ENCODE assay signal across 19 mouse cellular contexts in the genomic region with DNA sequence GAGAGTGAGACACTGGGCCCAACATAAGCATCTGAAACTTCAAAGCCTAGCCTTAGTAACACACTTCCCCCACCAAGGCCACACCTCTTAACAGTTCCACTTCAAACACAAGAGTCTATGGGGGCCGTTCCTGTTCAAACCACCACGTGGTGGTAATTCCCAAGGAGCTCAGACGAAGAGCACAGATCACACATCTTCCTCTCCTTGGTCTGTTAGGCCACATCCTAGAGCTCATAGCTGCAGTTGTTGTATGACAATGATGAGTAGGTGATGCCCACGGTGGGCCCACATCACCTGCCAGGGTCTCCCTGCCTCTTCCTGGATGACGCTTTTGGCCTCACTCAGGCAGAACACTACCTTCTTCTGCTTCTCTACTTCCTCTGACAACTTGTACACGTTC. TPM values are rescaled to one million over a fixed set of nuclear protein-coding genes. Genes with fewer than 3 reads are reported as not detected.
DNase-seq lines count a peak whose midpoint lies in the region; ATAC-seq and TF ChIP-seq lines count a peak whose summit lies in the region.
"Had no signal": no experiment of that assay in that cellular context is flagged by ENCODE, and none has a peak within 500 bp of the region (broad histone marks: within the 10 kb centered on the region; RNA-seq: fewer than 3 reads in every experiment).

No protein-coding gene starts in this region.

- H3K9ac ChIP-seq in intestine, embryonic 16.5 days (ENCODE audit: low read depth, low read length), result no peak overlapping the region
- H3K9ac ChIP-seq: heart, embryonic 13.5 days; liver, postnatal 0 days had no signal

- no peak for TF ChIP-seq CTCF in bone marrow, adult 2 months (IDR thresholded peaks at IDR 0.05; ENCODE audit: control insufficient read depth, insufficient read depth, low read length)
- TF ChIP-seq CTCF in lung, adult 2 months (IDR thresholded peaks at IDR 0.05; ENCODE audit: insufficient read depth, low read length), result no peak

- peak; percentile 74 for ATAC-seq in CD4-positive, CD25-positive, alpha-beta regulatory T cell, adult 4 months
- ATAC-seq in intestine, embryonic 16.5 days, result no peak
- ATAC-seq: forebrain, embryonic 16.5 days; hindbrain, embryonic 16.5 days; liver, postnatal 0 days had no signal

- H3K36me3 ChIP-seq in intestine, embryonic 16.5 days (ENCODE audit: control insufficient read depth, insufficient read depth, low read length), result no peaks in the 10 kb centered on the region
- H3K36me3 ChIP-seq: heart, embryonic 13.5 days; midbrain, embryonic 10.5 days had no signal

- H3K4me2 ChIP-seq in intestine, embryonic 16.5 days (ENCODE audit: low read depth, low read length), result no peak overlapping the region
- H3K4me2 ChIP-seq: heart, embryonic 13.5 days had no signal

- H3K27me3 ChIP-seq in intestine, embryonic 16.5 days (replicated peaks; ENCODE audit: control insufficient read depth, insufficient read depth, low read length), result no peaks in the 10 kb centered on the region
- H3K27me3 ChIP-seq: heart, embryonic 13.5 days had no signal

- peak overlapping the region; percentile 80 for H3K27ac ChIP-seq in bone marrow, adult 2 months (ENCODE audit: control insufficient read depth, insufficient read depth, low read depth, low read length, poor library complexity)
- no peak overlapping the region for H3K27ac ChIP-seq in intestine, embryonic 16.5 days (ENCODE audit: low read length)
- H3K27ac ChIP-seq: heart, embryonic 13.5 days; midbrain, embryonic 10.5 days had no signal

- WGBS in bone marrow, adult 2 months, result 33% methylated on average over 6 of the region's 6 CpGs
- WGBS in intestine, embryonic 16.5 days, result 72% methylated on average over 6 of the region's 6 CpGs
- WGBS in lung, adult 2 months, result 54% methylated on average over 6 of the region's 6 CpGs

- no peaks in the 10 kb centered on the region; the same call in 1 of the 2 replicates for H3K4me1 ChIP-seq in bone marrow, adult 2 months (ENCODE audit: control insufficient read depth, insufficient read depth, low read length)
- H3K4me1 ChIP-seq in intestine, embryonic 16.5 days (ENCODE audit: control insufficient read depth, insufficient read depth, low read length), result no peaks in the 10 kb centered on the region
- no peaks in the 10 kb centered on the region for H3K4me1 ChIP-seq in lung, adult 2 months (ENCODE audit: control insufficient read depth, insufficient read depth, low read length)
- H3K4me1 ChIP-seq: heart, embryonic 13.5 days; midbrain, embryonic 10.5 days had no signal

- H3K4me3 ChIP-seq in bone marrow, adult 2 months (replicated peaks; ENCODE audit: control insufficient read depth, low read depth, low read length), result no peak overlapping the region
- H3K4me3 ChIP-seq in intestine, embryonic 16.5 days (ENCODE audit: low read length), result no peak overlapping the region
- H3K4me3 ChIP-seq in lung, adult 2 months (replicated peaks; ENCODE audit: extremely low read depth, low read depth, low read length), result no peak overlapping the region
- H3K4me3 ChIP-seq: heart, embryonic 13.5 days; midbrain, embryonic 10.5 days had no signal

- peaks cover 9% of the 10 kb centered on the region for H3K9me3 ChIP-seq in intestine, embryonic 16.5 days (ENCODE audit: control insufficient read depth, low read length)

- DNase-seq in spleen, adult 18-20 months, result peak; percentile 53 to 60
- peak; percentile 49 to 53 for DNase-seq in thymus, postnatal 36 days
- DNase-seq in urinary bladder, adult 18-20 months (ENCODE audit: low spot score in 2 of 2), result no peak
- no peak for DNase-seq in lung, adult 2 months
- DNase-seq: cerebellum, adult 11 months; cerebellum, postnatal 14 days; heart, postnatal 4 days; kidney, adult 9 months; kidney, postnatal 4 days; liver; liver, postnatal 0 days; right cerebral cortex, adult 18-20 months had no signal

- no peak for TF ChIP-seq POLR2A in bone marrow, adult 2 months (IDR thresholded peaks at IDR 0.05; ENCODE audit: borderline replicate concordance, control insufficient read depth, low read depth, low read length)
- TF ChIP-seq POLR2A in lung, adult 2 months (IDR thresholded peaks at IDR 0.05; ENCODE audit: borderline replicate concordance, extremely low read depth, low read depth, low read length), result no peak

RNA-seq across cellular contexts. Expression of a gene that starts 9.8 kb away (rescaled TPM):
- polyA plus RNA-seq in CD4-positive, CD25-positive, alpha-beta regulatory T cell, adult 4 months (2017; shearing (Covaris generic)), result 10 to 100 TPM; 12.4 to 12.9 TPM
- 3.3 and 5.5 TPM in 2 replicates for polyA plus RNA-seq in bone marrow, adult 2 months (2011; ENCODE audit: insufficient read depth, insufficient read length, low replicate concordance, missing spikeins)
- 5.7 and 5.9 TPM in 2 replicates for polyA plus RNA-seq in intestine, embryonic 16.5 days (2015; fragmentation: Nextera tagmentation; extraction: Ambion mirVana)
- polyA plus RNA-seq in lung, adult 2 months (2012; rRNA removed), result 6.2 and 8.7 TPM in 2 replicates

RNA-seq across cellular contexts. Expression of a gene that starts 17.2 kb away (rescaled TPM):
- polyA plus RNA-seq in CD4-positive, CD25-positive, alpha-beta regulatory T cell, adult 4 months (2017; shearing (Covaris generic)), result 10 to 100 TPM; 17.4 to 26.6 TPM
- 4.9 and 17.3 TPM in 2 replicates for polyA plus RNA-seq in bone marrow, adult 2 months (2011; ENCODE audit: insufficient read depth, insufficient read length, low replicate concordance, missing spikeins)
- polyA plus RNA-seq in intestine, embryonic 16.5 days (2015; fragmentation: Nextera tagmentation; extraction: Ambion mirVana), result 67.0 and 68.5 TPM in 2 replicates
- polyA plus RNA-seq in lung, adult 2 months (2012; rRNA removed), result 3.2 and 5.2 TPM in 2 replicates

Comparison
In these comparisons a context has a peak if more than half of its experiments do, and no peak if none do; other contexts are left out.
1. DNase-seq: peak in spleen, adult 18-20 months (2 of 2) and thymus, postnatal 36 days (2 of 2); none in urinary bladder, adult 18-20 months (0 of 2) and lung, adult 2 months (single experiment).